Mouse (Mus musculus): ENCODE measurements around the gene Dab2ip. TPM values are rescaled to one million over a fixed set of nuclear protein-coding genes. Genes with fewer than 3 reads are reported as not detected.
A peak's percentile ranks its signal among the peaks of the same experiment; 100 is the strongest.

The Dab2ip gene
- polyA plus RNA-seq, 1 experiment from 2014 or later, result 49.5 TPM

- Histone ChIP-seq H3K9ac (replicated peaks; ENCODE audit: low read length) (no peak overlapping the region), H3K36me3 (replicated peaks; ENCODE audit: control insufficient read depth, insufficient read depth, low read depth, low read length) (no peaks in the 10 kb centered on the region), H3K4me1 (ENCODE audit: control insufficient read depth, insufficient read depth, low read length) (no peaks in the 10 kb centered on the region; the same call in 1 of the 2 replicates), H3K9me3 (replicated peaks; ENCODE audit: control insufficient read depth, low read length) (no peaks in the 10 kb centered on the region), H3K27me3 (ENCODE audit: control insufficient read depth, insufficient read depth, low read length) (no peaks in the 10 kb centered on the region), H3K4me2 (ENCODE audit: low read depth, low read length) (no peak overlapping the region), H3K27ac (replicated peaks; ENCODE audit: low read depth, low read length) (no peak overlapping the region), H3K4me3 (ENCODE audit: low read depth, low read length) (no peak overlapping the region)
- no peak for ATAC-seq (replicated peaks; ENCODE audit: insufficient number of reproducible peaks, low FRiP score, low TSS enrichment, low read depth)
- DNase-seq (ENCODE audit: low spot score), result no peak
- WGBS, result 90% methylated on average over 6 of the region's 6 CpGs
These were observed 96.7 kb downstream of the Dab2ip start for GRCm38 (mm10) chr2:35654795-35655194.

- no peaks in the 10 kb centered on the region; the same call in 1 of the 2 replicates for H3K4me1 ChIP-seq (ENCODE audit: control insufficient read depth, insufficient read depth, low read length)
- ATAC-seq (replicated peaks; ENCODE audit: insufficient number of reproducible peaks, low FRiP score, low TSS enrichment, low read depth), result no peak
- H3K4me3 ChIP-seq (ENCODE audit: low read depth, low read length), result no peak overlapping the region
These were observed 97.9 kb downstream of the Dab2ip start for GRCm38 (mm10) chr2:35655996-35656395.

GRCm38 (mm10) chr2:35658311-35658710, 100.2 kb downstream of the Dab2ip start:
- H3K36me3 ChIP-seq (replicated peaks; ENCODE audit: control insufficient read depth, insufficient read depth, low read depth, low read length), result no peaks in the 10 kb centered on the region
- H3K4me2 ChIP-seq (ENCODE audit: low read depth, low read length), result no peak overlapping the region
- H3K9ac ChIP-seq (replicated peaks; ENCODE audit: low read length), result no peak overlapping the region
- H3K27ac ChIP-seq (replicated peaks; ENCODE audit: low read depth, low read length), result no peak overlapping the region
- ATAC-seq (replicated peaks; ENCODE audit: insufficient number of reproducible peaks, low FRiP score, low TSS enrichment, low read depth) (no peak), DNase-seq (ENCODE audit: low spot score) (no peak)
- no peak overlapping the region for H3K4me3 ChIP-seq (ENCODE audit: low read depth, low read length)
- WGBS, result 66% methylated on average over 3 of the region's 3 CpGs
- peaks cover 13% of the 10 kb centered on the region for H3K4me1 ChIP-seq (ENCODE audit: control insufficient read depth, insufficient read depth, low read length)
- H3K27me3 ChIP-seq (ENCODE audit: control insufficient read depth, insufficient read depth, low read length), result no peaks in the 10 kb centered on the region
- no peaks in the 10 kb centered on the region for H3K9me3 ChIP-seq (replicated peaks; ENCODE audit: control insufficient read depth, low read length)

More at GRCm38 (mm10) chr2:35655996-35656395, 97.9 kb downstream of the Dab2ip start:
- no peaks in the 10 kb centered on the region for H3K36me3 ChIP-seq (replicated peaks; ENCODE audit: control insufficient read depth, insufficient read depth, low read depth, low read length)
- no peaks in the 10 kb centered on the region for H3K27me3 ChIP-seq (ENCODE audit: control insufficient read depth, insufficient read depth, low read length)
- H3K9me3 ChIP-seq (replicated peaks; ENCODE audit: control insufficient read depth, low read length), result no peaks in the 10 kb centered on the region
- no peak for DNase-seq (ENCODE audit: low spot score)
- no peak overlapping the region for H3K4me2 ChIP-seq (ENCODE audit: low read depth, low read length)
- no peak overlapping the region for H3K27ac ChIP-seq (replicated peaks; ENCODE audit: low read depth, low read length)
- H3K9ac ChIP-seq (replicated peaks; ENCODE audit: low read length), result no peak overlapping the region
- WGBS, result 58% methylated on average over 8 of the region's 8 CpGs

GRCm38 (mm10) chr2:35659578-35660194, 101.6 kb downstream of the Dab2ip start:
- Histone ChIP-seq H3K4me3 (ENCODE audit: low read depth, low read length) (no peak overlapping the region), H3K27ac (replicated peaks; ENCODE audit: low read depth, low read length) (no peak overlapping the region), H3K36me3 (replicated peaks; ENCODE audit: control insufficient read depth, insufficient read depth, low read depth, low read length) (no peaks in the 10 kb centered on the region), H3K27me3 (ENCODE audit: control insufficient read depth, insufficient read depth, low read length) (no peaks in the 10 kb centered on the region), H3K9me3 (replicated peaks; ENCODE audit: control insufficient read depth, low read length) (no peaks in the 10 kb centered on the region), H3K4me2 (ENCODE audit: low read depth, low read length) (no peak overlapping the region), H3K4me1 (ENCODE audit: control insufficient read depth, insufficient read depth, low read length) (peaks cover 13% of the 10 kb centered on the region), H3K9ac (replicated peaks; ENCODE audit: low read length) (no peak overlapping the region)
- no peak for ATAC-seq (replicated peaks; ENCODE audit: insufficient number of reproducible peaks, low FRiP score, low TSS enrichment, low read depth)
- WGBS, result 91% methylated on average over 5 of the region's 5 CpGs
- DNase-seq (ENCODE audit: low spot score), result no peak

GRCm38 (mm10) chr2:35660953-35661374, 102.9 kb downstream of the Dab2ip start:
- peak; percentile 29 for ATAC-seq (replicated peaks; ENCODE audit: insufficient number of reproducible peaks, low FRiP score, low TSS enrichment, low read depth)
- Histone ChIP-seq H3K4me2 (ENCODE audit: low read depth, low read length) (peak overlapping the region; percentile 96), H3K4me3 (ENCODE audit: low read depth, low read length) (peak overlapping the region; percentile 90), H3K4me1 (ENCODE audit: control insufficient read depth, insufficient read depth, low read length) (peaks cover 13% of the 10 kb centered on the region), H3K9ac (replicated peaks; ENCODE audit: low read length) (peak overlapping the region; percentile 93), H3K27me3 (ENCODE audit: control insufficient read depth, insufficient read depth, low read length) (no peaks in the 10 kb centered on the region), H3K27ac (replicated peaks; ENCODE audit: low read depth, low read length) (no peak overlapping the region; the same call in 1 of the 2 replicates), H3K36me3 (replicated peaks; ENCODE audit: control insufficient read depth, insufficient read depth, low read depth, low read length) (no peaks in the 10 kb centered on the region; the same call in 1 of the 2 replicates), H3K9me3 (replicated peaks; ENCODE audit: control insufficient read depth, low read length) (no peaks in the 10 kb centered on the region)
- peak; percentile 92 for DNase-seq (ENCODE audit: low spot score)
- 0% methylated on average over 7 of the region's 47 CpGs for WGBS

GRCm38 (mm10) chr2:35661454-35662000, 103.5 kb downstream of the Dab2ip start:
- Histone ChIP-seq H3K36me3 (replicated peaks; ENCODE audit: control insufficient read depth, insufficient read depth, low read depth, low read length) (no peaks in the 10 kb centered on the region; the same call in 1 of the 2 replicates), H3K4me1 (ENCODE audit: control insufficient read depth, insufficient read depth, low read length) (peaks cover 13% of the 10 kb centered on the region)
- WGBS, result under 1% methylated on average over 46 of the region's 51 CpGs

GRCm38 (mm10) chr2:35662001-35662491, 104.0 kb downstream of the Dab2ip start:
- H3K4me3 ChIP-seq (ENCODE audit: low read depth, low read length), result peak overlapping the region; percentile 90
- DNase-seq (ENCODE audit: low spot score), result peak; percentile 73
- H3K27ac ChIP-seq (replicated peaks; ENCODE audit: low read depth, low read length), result peak overlapping the region; percentile 80
- no peaks in the 10 kb centered on the region; the same call in 1 of the 2 replicates for H3K36me3 ChIP-seq (replicated peaks; ENCODE audit: control insufficient read depth, insufficient read depth, low read depth, low read length)
- peak; percentile 82 for ATAC-seq (replicated peaks; ENCODE audit: insufficient number of reproducible peaks, low FRiP score, low TSS enrichment, low read depth)
- no peaks in the 10 kb centered on the region for H3K27me3 ChIP-seq (ENCODE audit: control insufficient read depth, insufficient read depth, low read length)
- H3K4me2 ChIP-seq (ENCODE audit: low read depth, low read length), result peak overlapping the region; percentile 96
- no peaks in the 10 kb centered on the region for H3K9me3 ChIP-seq (replicated peaks; ENCODE audit: control insufficient read depth, low read length)
- 2% methylated on average over 24 of the region's 24 CpGs for WGBS
- H3K9ac ChIP-seq (replicated peaks; ENCODE audit: low read length), result peak overlapping the region; percentile 93
- H3K4me1 ChIP-seq (ENCODE audit: control insufficient read depth, insufficient read depth, low read length), result peaks cover 13% of the 10 kb centered on the region

More at GRCm38 (mm10) chr2:35661454-35662000, 103.5 kb downstream of the Dab2ip start:
- peak overlapping the region; percentile 80 for H3K27ac ChIP-seq (replicated peaks; ENCODE audit: low read depth, low read length)
- peak overlapping the region; percentile 90 for H3K4me3 ChIP-seq (ENCODE audit: low read depth, low read length)
- no peaks in the 10 kb centered on the region for H3K9me3 ChIP-seq (replicated peaks; ENCODE audit: control insufficient read depth, low read length)
- ATAC-seq (replicated peaks; ENCODE audit: insufficient number of reproducible peaks, low FRiP score, low TSS enrichment, low read depth) (peak; percentile 49), DNase-seq (ENCODE audit: low spot score) (no peak)
- H3K27me3 ChIP-seq (ENCODE audit: control insufficient read depth, insufficient read depth, low read length), result no peaks in the 10 kb centered on the region
- peak overlapping the region; percentile 93 for H3K9ac ChIP-seq (replicated peaks; ENCODE audit: low read length)
- H3K4me2 ChIP-seq (ENCODE audit: low read depth, low read length), result peak overlapping the region; percentile 96
